Mouse (Mus musculus) kidney, embryonic 14.5 days (tissue): ENCODE measurements around the gene Slc7a4. TPM values are rescaled to one million over a fixed set of nuclear protein-coding genes. Genes with fewer than 3 reads are reported as not detected.
A peak's percentile ranks its signal among the peaks of the same experiment; 100 is the strongest.

Experiments
- ATAC-seq: fragments of 200-750 bp; cut with Nextera tagmentation; 2 replicates; pipeline ENCODE4 v1.8.0; 2017; ENCODE audit warnings: moderate number of reproducible peaks, mild to moderate bottlenecking, moderate TSS enrichment, moderate library complexity; ENCODE audit not compliant: low FRiP score, low TSS enrichment
- H3K27ac ChIP-seq: fragments of 300-500 bp; sonication (generic); 2 replicates; pipeline ENCODE4 v1.5.1; 2014; ENCODE audit warnings: low read depth, mild to moderate bottlenecking, low read length, moderate library complexity, mixed read lengths
- H3K27me3 ChIP-seq: fragments of 300-500 bp; sonication (generic); 2 replicates; pipeline ENCODE4 v1.6.1; 2014; ENCODE audit warnings: mild to moderate bottlenecking, low read length; ENCODE audit not compliant: control insufficient read depth, insufficient read depth
- H3K36me3 ChIP-seq: fragments of 300-500 bp; sonication (generic); 2 replicates; pipeline ENCODE4 v1.6.1; 2014; ENCODE audit warnings: low read length, mixed read lengths; ENCODE audit not compliant: control insufficient read depth, insufficient read depth
- H3K4me1 ChIP-seq: fragments of 300-500 bp; sonication (generic); 2 replicates; pipeline ENCODE4 v1.6.1; 2014; ENCODE audit warnings: low read length, mixed read lengths; ENCODE audit not compliant: control insufficient read depth, insufficient read depth
- H3K4me2 ChIP-seq: fragments of 300-500 bp; sonication (generic); replicated peaks from 2 replicates; pipeline ENCODE4 v1.6.1; 2014; ENCODE audit warnings: low read depth, mild to moderate bottlenecking, low read length
- H3K4me3 ChIP-seq: fragments of 300-500 bp; sonication (generic); 2 replicates; pipeline ENCODE4 v1.5.1; 2014; ENCODE audit warnings: mild to moderate bottlenecking, low read length
- H3K9ac ChIP-seq: fragments of 300-500 bp; sonication (generic); 2 replicates; pipeline ENCODE4 v1.6.1; 2014; ENCODE audit warnings: low read depth, mild to moderate bottlenecking, low read length, moderate library complexity
- H3K9me3 ChIP-seq: fragments of 300-500 bp; sonication (generic); 2 replicates; pipeline ENCODE4 v1.6.1; 2016; ENCODE audit warnings: low read length; ENCODE audit not compliant: control insufficient read depth
- WGBS: fragments of 180-500 bp; shearing (Covaris S2); extraction: QIAGEN DNeasy Blood & Tissue Kit; methylation state at CpG from one replicate; pipeline ENCODE4 v1.1.7; 2014; 5-methylcytosine and 5-hydroxymethylcytosine counted together
- polyA plus RNA-seq: library from polyadenylated mRNA; unstranded; fragments of >200 nt; fragmentation: Nextera tagmentation; extraction: Ambion mirVana; gene quantifications from 2 replicates; pipeline ENCODE4 v1.2.1, GENCODE M21; 2014

Slc7a4 gene
- polyA plus RNA-seq, 1 experiment from 2014 or later, result 6.6 TPM

DNA sequence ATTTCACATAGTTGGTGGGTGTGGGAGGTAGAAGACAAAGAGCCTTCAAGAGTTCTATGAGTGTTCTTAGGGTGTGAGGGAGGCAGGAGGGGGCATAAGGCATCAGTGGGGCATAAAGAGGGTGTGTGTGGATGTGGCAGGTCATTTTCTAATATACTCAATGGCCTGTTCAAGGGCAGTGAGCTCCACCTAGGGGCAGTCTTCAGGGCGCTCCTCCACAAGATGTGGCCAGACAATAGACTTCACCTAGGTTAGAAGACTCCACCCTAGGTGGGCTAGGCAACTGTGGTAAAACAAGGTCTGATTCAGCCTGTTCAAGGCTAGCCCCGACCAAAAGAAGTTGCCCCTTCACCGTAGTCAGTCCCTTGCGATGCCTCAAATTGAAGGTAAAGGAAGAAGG, 50.7 kb downstream of the Slc7a4 start:
- H3K27me3 ChIP-seq, result no peaks in the 10 kb centered on the region
- peaks cover 19% of the 10 kb centered on the region for H3K36me3 ChIP-seq
- no peak overlapping the region for H3K27ac ChIP-seq
- H3K4me2 ChIP-seq, result no peak overlapping the region; the same call in 1 of the 2 replicates
- peaks cover 12% of the 10 kb centered on the region for H3K4me1 ChIP-seq
- no peaks in the 10 kb centered on the region for H3K9me3 ChIP-seq
- H3K9ac ChIP-seq, result no peak overlapping the region
- ATAC-seq, result no peak
- 49% methylated on average over 4 of the region's 4 CpGs for WGBS
- no peak overlapping the region for H3K4me3 ChIP-seq

GRCm38 (mm10) chr16:17530640-17531288, 52.2 kb downstream of the Slc7a4 start, which contains the start of gene Thap7:
Gene Thap7 (minus strand): TSS chr16:17531136.
- Histone ChIP-seq H3K27me3 (no peaks in the 10 kb centered on the region), H3K9ac (peak within 1 kb of the TSS; percentile 81), H3K36me3 (peaks cover 34% of the 10 kb centered on the region), H3K27ac (peak within 1 kb of the TSS; percentile 95), H3K4me2 (peak within 1 kb of the TSS; percentile 74), H3K4me1 (peaks cover 12% of the 10 kb centered on the region), H3K9me3 (no peaks in the 10 kb centered on the region), H3K4me3 (peak within 1 kb of the TSS; percentile 67)
- peak; percentile 95 for ATAC-seq
- WGBS, result under 1% methylated on average over 67 of the region's 67 CpGs

- Histone ChIP-seq H3K4me1 (peaks cover 12% of the 10 kb centered on the region), H3K4me2 (peak overlapping the region; percentile 74), H3K36me3 (peaks cover 40% of the 10 kb centered on the region), H3K27ac (peak overlapping the region; percentile 95), H3K9ac (peak overlapping the region; percentile 81), H3K4me3 (peak overlapping the region; percentile 67), H3K27me3 (no peaks in the 10 kb centered on the region), H3K9me3 (no peaks in the 10 kb centered on the region)
- peak; percentile 23; the same call in 1 of the 2 replicates for ATAC-seq
- WGBS, result 15% methylated on average over 17 of the region's 17 CpGs
These were observed 52.9 kb downstream of the Slc7a4 start for GRCm38 (mm10) chr16:17529981-17530586.

DNA sequence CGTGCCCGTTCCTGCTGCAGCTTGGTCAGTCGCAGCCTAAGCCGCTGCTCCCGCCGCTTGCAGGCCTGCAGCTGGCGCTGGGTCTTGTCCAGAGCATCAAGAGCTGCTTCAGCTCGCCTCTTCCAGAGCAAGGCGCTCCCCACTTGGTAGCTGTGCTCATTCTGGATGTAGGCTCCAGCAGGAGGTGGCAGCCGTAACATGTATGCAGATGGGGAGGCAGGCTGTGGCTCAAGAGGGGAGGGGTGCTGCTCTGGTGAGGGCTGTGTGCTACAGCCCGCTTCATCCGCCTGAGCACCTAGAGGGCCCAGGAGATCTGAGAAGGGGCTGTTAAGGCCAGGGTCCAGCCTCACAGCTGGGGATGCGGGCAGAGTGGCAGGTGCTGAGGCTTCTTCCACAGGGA, 54.7 kb downstream of the Slc7a4 start:
- Histone ChIP-seq H3K9ac (no peak overlapping the region), H3K36me3 (peaks cover 54% of the 10 kb centered on the region), H3K9me3 (no peaks in the 10 kb centered on the region), H3K4me2 (no peak overlapping the region), H3K27me3 (no peaks in the 10 kb centered on the region), H3K4me3 (no peak overlapping the region), H3K4me1 (peaks cover 12% of the 10 kb centered on the region), H3K27ac (no peak overlapping the region)
- 90% methylated on average over 13 of the region's 13 CpGs for WGBS
- no peak for ATAC-seq

DNA sequence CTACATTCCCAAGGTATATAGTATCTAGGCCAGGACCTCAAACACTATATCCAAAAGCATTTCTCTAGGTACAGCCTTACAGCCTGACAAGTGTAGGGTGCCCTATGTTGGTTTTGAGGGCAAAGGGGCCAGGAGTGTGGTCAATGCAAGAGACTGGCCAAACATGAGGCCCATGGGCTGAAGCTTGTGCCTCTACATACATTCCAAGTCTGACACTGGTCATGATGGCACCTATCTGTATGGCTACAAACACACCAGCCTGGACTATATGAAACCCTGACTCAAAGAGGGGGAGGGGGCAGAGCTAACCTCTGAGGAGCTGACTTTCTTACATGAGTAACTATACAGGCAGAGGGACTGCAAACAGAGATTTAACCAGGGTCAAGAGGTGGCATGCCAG, 55.4 kb downstream of the Slc7a4 start:
- no peaks in the 10 kb centered on the region for H3K9me3 ChIP-seq
- H3K27ac ChIP-seq, result no peak overlapping the region
- peaks cover 12% of the 10 kb centered on the region for H3K4me1 ChIP-seq
- peaks cover 60% of the 10 kb centered on the region for H3K36me3 ChIP-seq
- no peak overlapping the region for H3K4me3 ChIP-seq
- no peak for ATAC-seq
- H3K9ac ChIP-seq, result no peak overlapping the region
- no peak overlapping the region for H3K4me2 ChIP-seq
- H3K27me3 ChIP-seq, result no peaks in the 10 kb centered on the region

- Histone ChIP-seq H3K36me3 (peaks cover 74% of the 10 kb centered on the region), H3K27ac (no peak overlapping the region), H3K4me1 (peaks cover 7% of the 10 kb centered on the region; the same call in 1 of the 2 replicates), H3K4me3 (no peak overlapping the region), H3K9me3 (no peaks in the 10 kb centered on the region), H3K9ac (no peak overlapping the region), H3K27me3 (no peaks in the 10 kb centered on the region), H3K4me2 (no peak overlapping the region)
- no peak for ATAC-seq
- WGBS, result 91% methylated on average over 6 of the region's 6 CpGs
These were observed 56.8 kb downstream of the Slc7a4 start for GRCm38 (mm10) chr16:17526223-17526622.

DNA sequence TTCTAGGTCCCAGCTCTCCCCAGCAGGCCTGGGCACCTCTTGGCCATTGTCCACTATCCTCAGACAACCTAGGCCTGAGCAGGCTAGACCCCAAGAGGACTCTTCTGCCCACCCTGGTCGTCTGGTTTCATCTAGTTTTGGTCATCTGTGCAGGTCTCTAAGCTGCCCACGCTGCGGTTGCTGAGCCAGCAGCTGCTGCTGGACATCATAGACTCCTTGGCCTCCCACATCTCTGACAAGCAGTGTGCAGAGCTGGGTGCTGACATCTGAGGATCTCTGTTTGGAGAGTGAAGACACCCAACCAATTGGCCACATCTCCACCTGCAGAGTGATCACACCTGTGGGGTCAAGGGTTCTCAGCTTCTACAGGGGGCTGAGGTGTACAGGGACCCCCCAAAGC, 57.5 kb downstream of the Slc7a4 start:
- no peaks in the 10 kb centered on the region for H3K9me3 ChIP-seq

DNA sequence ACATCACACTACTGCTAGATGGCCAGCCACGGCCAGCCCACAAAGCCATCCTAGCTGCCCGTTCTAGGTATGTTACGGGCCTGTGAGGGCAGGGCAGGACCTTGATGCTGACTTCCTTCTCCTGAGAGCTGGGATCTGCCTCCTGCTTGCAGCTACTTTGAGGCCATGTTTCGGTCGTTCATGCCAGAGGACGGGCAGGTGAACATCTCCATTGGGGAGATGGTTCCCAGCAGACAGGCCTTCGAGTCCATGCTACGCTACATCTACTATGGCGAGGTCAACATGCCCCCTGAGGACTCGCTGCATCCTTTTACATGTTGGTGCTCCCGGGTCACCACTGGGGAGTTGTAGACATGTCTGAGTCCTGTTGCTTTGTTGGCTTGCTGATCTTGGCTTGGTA, 58.9 kb downstream of the Slc7a4 start:
- no peak for ATAC-seq
- Histone ChIP-seq H3K9ac (no peak overlapping the region), H3K36me3 (peaks cover 92% of the 10 kb centered on the region), H3K9me3 (no peaks in the 10 kb centered on the region), H3K4me1 (no peaks in the 10 kb centered on the region), H3K4me3 (no peak overlapping the region), H3K27me3 (no peaks in the 10 kb centered on the region), H3K4me2 (no peak overlapping the region), H3K27ac (no peak overlapping the region)
- WGBS, result 92% methylated on average over 11 of the region's 11 CpGs

More for the DNA sequence above, 57.5 kb downstream of the Slc7a4 start:
- no peak overlapping the region for H3K27ac ChIP-seq
- no peaks in the 10 kb centered on the region for H3K27me3 ChIP-seq
- H3K4me3 ChIP-seq, result no peak overlapping the region
- H3K4me1 ChIP-seq, result peaks cover 7% of the 10 kb centered on the region; the same call in 1 of the 2 replicates
- WGBS, result 79% methylated on average over 3 of the region's 3 CpGs
- peaks cover 81% of the 10 kb centered on the region for H3K36me3 ChIP-seq
- no peak for ATAC-seq
- H3K4me2 ChIP-seq, result no peak overlapping the region
- no peak overlapping the region for H3K9ac ChIP-seq
